26 mouse cellular contexts compared by ENCODE assay signal in the genomic region with DNA sequence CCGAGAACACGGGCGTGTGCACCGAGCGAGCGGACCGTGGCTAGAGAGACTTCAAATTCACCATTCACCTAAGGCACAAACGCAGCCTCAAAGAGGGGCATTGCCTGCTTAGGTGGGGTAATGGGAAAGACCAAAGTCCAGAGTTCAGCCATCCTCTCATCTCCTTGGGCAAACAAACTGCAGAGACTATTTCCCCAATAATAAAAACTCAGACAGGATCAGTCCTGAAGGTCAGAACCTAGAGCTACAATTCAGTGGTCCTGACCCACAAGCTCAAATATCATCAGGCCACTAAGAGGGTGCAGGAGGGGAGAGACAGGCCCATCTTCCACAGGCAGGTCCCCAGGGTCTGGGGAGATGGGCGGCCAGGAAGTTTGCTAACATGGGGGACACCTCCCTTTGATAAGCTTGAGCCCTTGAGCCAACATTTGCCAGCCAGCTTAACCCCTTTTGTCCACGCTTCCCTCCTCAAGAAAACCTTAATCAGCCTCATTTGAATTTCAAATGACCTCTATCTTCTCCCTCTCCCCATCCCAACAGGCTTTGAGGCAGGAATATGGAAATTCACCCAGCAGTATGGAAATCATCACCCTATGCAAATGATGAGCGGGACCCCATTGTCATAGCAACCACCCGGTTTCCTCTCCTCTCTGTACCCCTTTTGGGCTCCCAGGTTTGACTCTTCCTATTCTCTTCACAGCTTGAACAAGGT. TPM values are rescaled to one million over a fixed set of nuclear protein-coding genes. Genes with fewer than 3 reads are reported as not detected.
A peak's percentile ranks its signal among the peaks of the same experiment; 100 is the strongest.
DNase-seq lines count a peak whose midpoint lies in the region; ATAC-seq and TF ChIP-seq lines count a peak whose summit lies in the region.
"Had no signal": no experiment of that assay in that cellular context is flagged by ENCODE, and none has a peak within 500 bp of the region (broad histone marks: within the 10 kb centered on the region; RNA-seq: fewer than 3 reads in every experiment).

No protein-coding gene starts in this region.

- 0 out of 2 replicates have a peak, but pooled peaks have one; percentile 30 for ATAC-seq in forebrain, embryonic 12.5 days (ENCODE audit: low FRiP score)
- ATAC-seq in forebrain, embryonic 15.5 days (replicated peaks): 0 out of 2 replicates have a peak, but pooled peaks have one; percentile 41
- ATAC-seq in midbrain, embryonic 13.5 days: peak; percentile 79
- ATAC-seq in CD4-positive, CD25-positive, alpha-beta regulatory T cell, adult 4 months: no peak
- ATAC-seq: liver, embryonic 12.5 days had no signal

- no peaks in the 10 kb centered on the region for H3K36me3 ChIP-seq in forebrain, embryonic 12.5 days (replicated peaks)
- no peaks in the 10 kb centered on the region for H3K36me3 ChIP-seq in forebrain, embryonic 10.5 days (replicated peaks)
- no peaks in the 10 kb centered on the region for H3K36me3 ChIP-seq in CH12.LX (replicated peaks in 1 of 2; ENCODE audit: control insufficient read depth in 1 of 2, insufficient read depth in 1 of 2, low read length in 1 of 2)
- H3K36me3 ChIP-seq in forebrain, embryonic 15.5 days: no peaks in the 10 kb centered on the region
- H3K36me3 ChIP-seq in midbrain, embryonic 13.5 days: no peaks in the 10 kb centered on the region
- H3K36me3 ChIP-seq: embryonic facial prominence, embryonic 15.5 days; hindbrain, embryonic 15.5 days; limb, embryonic 12.5 days; liver, embryonic 12.5 days; neural tube, embryonic 15.5 days had no signal

- H3K27ac ChIP-seq in forebrain, embryonic 12.5 days: no peak overlapping the region
- no peak overlapping the region for H3K27ac ChIP-seq in forebrain, embryonic 10.5 days
- H3K27ac ChIP-seq in CH12.LX (ENCODE audit: insufficient read depth, low read depth): no peak overlapping the region
- no peak overlapping the region for H3K27ac ChIP-seq in forebrain, embryonic 15.5 days (replicated peaks)
- peak overlapping the region; percentile 59 for H3K27ac ChIP-seq in midbrain, embryonic 13.5 days
- H3K27ac ChIP-seq: embryonic facial prominence, embryonic 15.5 days; hindbrain, embryonic 15.5 days; limb, embryonic 12.5 days; liver, embryonic 12.5 days; neural tube, embryonic 15.5 days had no signal

- no peaks in the 10 kb centered on the region for H3K9me3 ChIP-seq in forebrain, embryonic 12.5 days
- no peaks in the 10 kb centered on the region for H3K9me3 ChIP-seq in forebrain, embryonic 10.5 days
- no peaks in the 10 kb centered on the region for H3K9me3 ChIP-seq in CH12.LX (replicated peaks; ENCODE audit: low read length)
- no peaks in the 10 kb centered on the region for H3K9me3 ChIP-seq in forebrain, embryonic 15.5 days
- no peaks in the 10 kb centered on the region for H3K9me3 ChIP-seq in midbrain, embryonic 13.5 days
- H3K9me3 ChIP-seq: embryonic facial prominence, embryonic 15.5 days; hindbrain, embryonic 15.5 days; limb, embryonic 12.5 days; liver, embryonic 12.5 days; megakaryocyte, embryonic 14.5 days; neural tube, embryonic 15.5 days had no signal

- no peak for TF ChIP-seq CTCF in CH12.LX (conservative IDR thresholded peaks at IDR 0.05 in 1 of 2, IDR thresholded peaks at IDR 0.05 in 1 of 2; ENCODE audit: low read depth in 2 of 2, low read length in 2 of 2)

- no peaks in the 10 kb centered on the region for H3K79me2 ChIP-seq in CH12.LX (replicated peaks; ENCODE audit: control insufficient read depth, extremely low read depth, insufficient read depth, poor library complexity, severe bottlenecking)

- TF ChIP-seq RAD21 in CH12.LX (IDR thresholded peaks at IDR 0.05; ENCODE audit: low read depth, low read length): no peak

- in situ Hi-C loops in CH12.LX (cut with MboI; ENCODE audit: low pct_ligation_motif_present, low pct_unique_long_range_greater_than_20kb, low sequenced_read_pairs): no loop called here

- H3K9ac ChIP-seq in forebrain, embryonic 12.5 days: no peak overlapping the region
- H3K9ac ChIP-seq in CH12.LX (ENCODE audit: insufficient read depth, low read depth): no peak overlapping the region
- no peak overlapping the region for H3K9ac ChIP-seq in forebrain, embryonic 15.5 days (replicated peaks)
- H3K9ac ChIP-seq in midbrain, embryonic 13.5 days (replicated peaks): no peak overlapping the region
- H3K9ac ChIP-seq: embryonic facial prominence, embryonic 15.5 days; hindbrain, embryonic 15.5 days; limb, embryonic 12.5 days; liver, embryonic 12.5 days; neural tube, embryonic 15.5 days had no signal

- dilution Hi-C loops in CH12.LX (cut with MboI; ENCODE audit: extremely low pct_ligation_motif_present, extremely low pct_unique_long_range_greater_than_20kb, low sequenced_read_pairs): no loop called here

- TF ChIP-seq EP300 in CH12.LX (IDR thresholded peaks at IDR 0.05; ENCODE audit: low read length): no peak

- TF ChIP-seq POLR2A in CH12.LX (IDR thresholded peaks at IDR 0.05; ENCODE audit: low read depth, low read length): no peak

- no peak for DNase-seq in forebrain, embryonic 10.5 days (ENCODE audit: extremely low spot score, low spot score)
- DNase-seq in CH12.LX (ENCODE audit: extremely low read depth): peak; percentile 29
- DNase-seq in T-cell, adult 2 months (ENCODE audit: low spot score): no peak
- no peak for DNase-seq in kidney, postnatal 4 days
- DNase-seq: adrenal gland, adult 2 months; cerebellum, postnatal 10 days; embryo, embryonic 11 days; gastrocnemius, postnatal 36 days; heart, postnatal 10 days; kidney, adult 8-10 months; kidney, postnatal 25 days; lung, adult 2 months; thymus, postnatal 36 days had no signal

- H3K4me1 ChIP-seq in forebrain, embryonic 12.5 days: peaks cover 14% of the 10 kb centered on the region
- H3K4me1 ChIP-seq in forebrain, embryonic 10.5 days: peaks cover 10% of the 10 kb centered on the region
- H3K4me1 ChIP-seq in CH12.LX (ENCODE audit: control insufficient read depth in 1 of 2, insufficient read depth in 2 of 2): peaks cover 2 to 19% of the 10 kb centered on the region in 2 experiments
- peaks cover 11% of the 10 kb centered on the region for H3K4me1 ChIP-seq in forebrain, embryonic 15.5 days
- peaks cover 17% of the 10 kb centered on the region for H3K4me1 ChIP-seq in midbrain, embryonic 13.5 days (replicated peaks)
- H3K4me1 ChIP-seq: embryonic facial prominence, embryonic 15.5 days; hindbrain, embryonic 15.5 days; limb, embryonic 12.5 days; liver, embryonic 12.5 days; megakaryocyte, embryonic 14.5 days; neural tube, embryonic 15.5 days had no signal

- 54% methylated on average over 12 of the region's 12 CpGs for WGBS in forebrain, embryonic 12.5 days
- WGBS in forebrain, embryonic 10.5 days: 64% methylated on average over 12 of the region's 12 CpGs
- WGBS in forebrain, embryonic 15.5 days: 61% methylated on average over 12 of the region's 12 CpGs
- WGBS in midbrain, embryonic 13.5 days: 54% methylated on average over 12 of the region's 12 CpGs

- H3K4me2 ChIP-seq in forebrain, embryonic 12.5 days: no peak overlapping the region
- no peak overlapping the region for H3K4me2 ChIP-seq in CH12.LX (ENCODE audit: insufficient read depth, low read depth, poor library complexity, severe bottlenecking)
- no peak overlapping the region for H3K4me2 ChIP-seq in forebrain, embryonic 15.5 days (replicated peaks)
- H3K4me2 ChIP-seq in midbrain, embryonic 13.5 days (replicated peaks): 0 out of 2 replicates have a peak overlapping the region, but pooled peaks have one; percentile 5
- H3K4me2 ChIP-seq: embryonic facial prominence, embryonic 15.5 days; heart, embryonic 11.5 days; hindbrain, embryonic 15.5 days; limb, embryonic 12.5 days; liver, embryonic 12.5 days; neural tube, embryonic 15.5 days had no signal

- H3K27me3 ChIP-seq in forebrain, embryonic 12.5 days: peaks cover 21% of the 10 kb centered on the region; the same call in 1 of the 2 replicates
- H3K27me3 ChIP-seq in forebrain, embryonic 10.5 days (ENCODE audit: poor library complexity, severe bottlenecking): peaks cover 8% of the 10 kb centered on the region
- H3K27me3 ChIP-seq in CH12.LX (replicated peaks): peaks cover 53% of the 10 kb centered on the region
- H3K27me3 ChIP-seq in forebrain, embryonic 15.5 days: no peaks in the 10 kb centered on the region
- H3K27me3 ChIP-seq in midbrain, embryonic 13.5 days: 0 out of 2 replicates have a peak, but pooled peaks cover 10% of the 10 kb centered on the region
- H3K27me3 ChIP-seq: embryonic facial prominence, embryonic 15.5 days; hindbrain, embryonic 15.5 days; neural tube, embryonic 15.5 days had no signal

- H3K4me3 ChIP-seq in forebrain, embryonic 12.5 days (replicated peaks): no peak overlapping the region
- no peak overlapping the region for H3K4me3 ChIP-seq in forebrain, embryonic 10.5 days
- H3K4me3 ChIP-seq in CH12.LX (replicated peaks in 1 of 3; ENCODE audit: low read depth in 2 of 3, low read length in 2 of 3, poor library complexity in 1 of 3): no peak overlapping the region
- H3K4me3 ChIP-seq in forebrain, embryonic 15.5 days: no peak overlapping the region
- H3K4me3 ChIP-seq in midbrain, embryonic 13.5 days (replicated peaks): no peak overlapping the region
- H3K4me3 ChIP-seq: embryonic facial prominence, embryonic 15.5 days; hindbrain, embryonic 15.5 days; limb, embryonic 12.5 days; liver, embryonic 12.5 days; megakaryocyte, embryonic 14.5 days; neural tube, embryonic 15.5 days had no signal

TF ChIP-seq in CH12.LX, 34 proteins besides CTCF, POLR2A, EP300 and RAD21 (continues in another document):
- TF ChIP-seq ZKSCAN1 (IDR thresholded peaks at IDR 0.05; ENCODE audit: borderline replicate concordance, low read depth, low read length) (no peak), HCFC1 (IDR thresholded peaks at IDR 0.05; ENCODE audit: low read depth, low read length) (no peak)

RNA-seq across cellular contexts. Expression of gene Pou2f3, which starts 21.7 kb away (rescaled TPM):
- not detected in 2 replicates for polyA plus RNA-seq in forebrain, embryonic 12.5 days (2016; fragmentation: Nextera tagmentation; extraction: Ambion mirVana)
- polyA plus RNA-seq in forebrain, embryonic 10.5 days (2016; fragmentation: Nextera tagmentation; extraction: Ambion mirVana): not detected in 2 replicates
- not detected in 2 replicates for total RNA-seq in CH12.LX (2012; rRNA removed)
- 0.08 and 0.21 TPM in 2 replicates for total RNA-seq in CH12.LX (2014; rRNA removed)
- 0.41 and 0.49 TPM in 2 replicates for polyA plus RNA-seq in CH12.LX (2012; ENCODE audit: insufficient read length, low read depth)
- polyA plus RNA-seq in forebrain, embryonic 15.5 days (2015; fragmentation: Nextera tagmentation; extraction: Ambion mirVana): not detected in 2 replicates
- 0.08 TPM in 1 of 2 replicates, not detected in the other for polyA plus RNA-seq in midbrain, embryonic 13.5 days (2015; fragmentation: Nextera tagmentation; extraction: Ambion mirVana)
- polyA plus RNA-seq in CD4-positive, CD25-positive, alpha-beta regulatory T cell, adult 4 months (2017; shearing (Covaris generic)): not detected
- total RNA-seq: adrenal gland, adult 2 months; gastrocnemius, postnatal 36 days; left cerebral cortex, postnatal 10 days had no signal
- polyA plus RNA-seq: adrenal gland, adult 2 months; heart, embryonic 11.5 days; limb, embryonic 12.5 days; liver, embryonic 12.5 days; neural tube, embryonic 15.5 days; spleen, adult 2 months had no signal

RNA-seq across cellular contexts. Expression of gene Oaf, which starts 51.2 kb away (rescaled TPM):
- polyA plus RNA-seq in forebrain, embryonic 12.5 days (2016; fragmentation: Nextera tagmentation; extraction: Ambion mirVana): 21.9 and 25.6 TPM in 2 replicates
- polyA plus RNA-seq in forebrain, embryonic 10.5 days (2016; fragmentation: Nextera tagmentation; extraction: Ambion mirVana): 42.1 and 46.5 TPM in 2 replicates
- total RNA-seq in CH12.LX (2012; rRNA removed) (not detected in 2 replicates), CH12.LX (2014; rRNA removed) (not detected in 2 replicates)
- polyA plus RNA-seq in CH12.LX (2012; ENCODE audit: insufficient read length, low read depth): not detected in 2 replicates
- 6.6 and 6.9 TPM in 2 replicates for polyA plus RNA-seq in forebrain, embryonic 15.5 days (2015; fragmentation: Nextera tagmentation; extraction: Ambion mirVana)
- polyA plus RNA-seq in midbrain, embryonic 13.5 days (2015; fragmentation: Nextera tagmentation; extraction: Ambion mirVana): 5.6 and 7.1 TPM in 2 replicates
- polyA plus RNA-seq in CD4-positive, CD25-positive, alpha-beta regulatory T cell, adult 4 months (2017; shearing (Covaris generic)): under 1 TPM in 1 of 2 experiments, not detected in 1; 0.12 TPM
